Mouse (Mus musculus): ENCODE data around the gene Ldhd. TPM values are rescaled to one million over a fixed set of nuclear protein-coding genes. Genes with fewer than 3 reads are reported as not detected.
A peak's percentile ranks its signal among the peaks of the same experiment; 100 is the strongest.
"Not testable (repeated sequence)": the region's sequence is repeated elsewhere in the genome, so short reads cannot be mapped to it uniquely, and the experiment has no call there.

Ldhd gene
- 10 to 100 TPM; 14.1 to 16.0 TPM for total RNA-seq (2021)
- long read RNA-seq, experiment 1, transcript Ldhd-201 (11 exons, 2,273 nt): major isoform, 7 of 13 reads
- long read RNA-seq, experiment 1, partial matches to known transcripts: 2 of 13 reads
- long read RNA-seq, experiment 1, other reads (novel, unspliced or antisense): 4 of 13 reads
- long read RNA-seq, experiment 2, transcript Ldhd-201 (11 exons, 2,273 nt): major isoform, 22 of 27 reads
- long read RNA-seq, experiment 2, partial matches to known transcripts: 4 of 27 reads
- long read RNA-seq, experiment 2, other reads (novel, unspliced or antisense): 1 of 27 reads

GRCm38 (mm10) chr8:111630105-111630521 is at the start of gene Ldhd:
Ldhd (minus strand) TSS chr8:111630374.
- DNase-seq: peak; percentile 68
- intact Hi-C loops (cut with DNase I; ENCODE audit: low total_unique reads): no loop called here

- DNase-seq: no peak
- intact Hi-C loops (cut with DNase I; ENCODE audit: low total_unique reads): loop anchor here (5.0 kb wide), 1 partner anchor 148 kb away; no protein-coding TSS in a partner anchor
Observed at GRCm38 (mm10) chr8:111678848-111679247, 48.7 kb upstream of the Ldhd start.

- peak; percentile 38 for DNase-seq
- intact Hi-C loops (cut with DNase I; ENCODE audit: low total_unique reads): loop anchor here (5.0 kb wide), 1 partner anchor 149 kb away; no protein-coding TSS in a partner anchor
Observed at GRCm38 (mm10) chr8:111678111-111678510, 47.9 kb upstream of the Ldhd start.

GRCm38 (mm10) chr8:111676237-111676636 is 46.1 kb upstream of the Ldhd start:
- intact Hi-C loops (cut with DNase I; ENCODE audit: low total_unique reads): loop anchor here (5.0 kb wide), 1 partner anchor 151 kb away; no protein-coding TSS in a partner anchor
- no peak for DNase-seq

GRCm38 (mm10) chr8:111666751-111667150 is 36.6 kb upstream of the Ldhd start:
- intact Hi-C loops (cut with DNase I; ENCODE audit: low total_unique reads): no loop called here
- no peak for DNase-seq

- DNase-seq: peak; percentile 77
- intact Hi-C loops (cut with DNase I; ENCODE audit: low total_unique reads): no loop called here
Observed at GRCm38 (mm10) chr8:111662473-111662872, 32.3 kb upstream of the Ldhd start.

- peak; percentile 14 for DNase-seq
- intact Hi-C loops (cut with DNase I; ENCODE audit: low total_unique reads): no loop called here
Observed at GRCm38 (mm10) chr8:111658819-111659423, 28.7 kb upstream of the Ldhd start.

- intact Hi-C loops (cut with DNase I; ENCODE audit: low total_unique reads): no loop called here
- DNase-seq: no peak
Observed at GRCm38 (mm10) chr8:111657312-111657854, 27.2 kb upstream of the Ldhd start.

GRCm38 (mm10) chr8:111653524-111653923 is 23.4 kb upstream of the Ldhd start:
- intact Hi-C loops (cut with DNase I; ENCODE audit: low total_unique reads): no loop called here

GRCm38 (mm10) chr8:111650651-111651050 is 20.5 kb upstream of the Ldhd start:
- intact Hi-C loops (cut with DNase I; ENCODE audit: low total_unique reads): no loop called here
- no peak for DNase-seq

More at GRCm38 (mm10) chr8:111653524-111653923, 23.4 kb upstream of the Ldhd start:
- no peak for DNase-seq

- DNase-seq: no peak
- intact Hi-C loops (cut with DNase I; ENCODE audit: low total_unique reads): no loop called here
Observed at GRCm38 (mm10) chr8:111648834-111649233, 18.7 kb upstream of the Ldhd start.

- intact Hi-C loops (cut with DNase I; ENCODE audit: low total_unique reads): no loop called here
- DNase-seq: no peak
Observed at GRCm38 (mm10) chr8:111645715-111646114, 15.5 kb upstream of the Ldhd start.

GRCm38 (mm10) chr8:111644286-111645051 is 14.3 kb upstream of the Ldhd start:
- DNase-seq; intact Hi-C loops (cut with DNase I; ENCODE audit: low total_unique reads): not testable (repeated sequence)

GRCm38 (mm10) chr8:111643264-111644141 is 13.3 kb upstream of the Ldhd start, which contains the start of gene Zfp1:
Zfp1 (plus strand) TSS chr8:111643401.
- intact Hi-C loops (cut with DNase I; ENCODE audit: low total_unique reads): no loop called here
- peak; percentile 90 for DNase-seq

GRCm38 (mm10) chr8:111642939-111643263 is 12.7 kb upstream of the Ldhd start:
- intact Hi-C loops (cut with DNase I; ENCODE audit: low total_unique reads): no loop called here
- DNase-seq: no peak

GRCm38 (mm10) chr8:111642496-111642895 is 12.3 kb upstream of the Ldhd start:
- intact Hi-C loops (cut with DNase I; ENCODE audit: low total_unique reads): no loop called here
- peak; percentile 29 for DNase-seq

GRCm38 (mm10) chr8:111641064-111641463 is 10.9 kb upstream of the Ldhd start:
- DNase-seq: no peak
- intact Hi-C loops (cut with DNase I; ENCODE audit: low total_unique reads): no loop called here

- intact Hi-C loops (cut with DNase I; ENCODE audit: low total_unique reads): no loop called here
- DNase-seq: no peak
Observed at GRCm38 (mm10) chr8:111638086-111638485, 7.9 kb upstream of the Ldhd start.

- intact Hi-C loops (cut with DNase I; ENCODE audit: low total_unique reads): no loop called here
- DNase-seq: no peak
Observed at GRCm38 (mm10) chr8:111632976-111633375, 2.8 kb upstream of the Ldhd start.
